Mouse (Mus musculus) duodenum, adult 2 months (tissue): ENCODE measurements around the gene Rrp1b. TPM values are rescaled to one million over a fixed set of nuclear protein-coding genes. Genes with fewer than 3 reads are reported as not detected.

Experiments
- polyA plus RNA-seq: library from polyadenylated mRNA; depleted of rRNA; stranded (reverse); fragments of >200 nt; gene quantifications from 2 replicates; pipeline ENCODE4 v1.2.3, GENCODE M21; 2012; ENCODE audit warnings: low replicate concordance; rRNA removed

Rrp1b gene
- 3.7 and 10.3 TPM in 2 replicates for polyA plus RNA-seq

DNA sequence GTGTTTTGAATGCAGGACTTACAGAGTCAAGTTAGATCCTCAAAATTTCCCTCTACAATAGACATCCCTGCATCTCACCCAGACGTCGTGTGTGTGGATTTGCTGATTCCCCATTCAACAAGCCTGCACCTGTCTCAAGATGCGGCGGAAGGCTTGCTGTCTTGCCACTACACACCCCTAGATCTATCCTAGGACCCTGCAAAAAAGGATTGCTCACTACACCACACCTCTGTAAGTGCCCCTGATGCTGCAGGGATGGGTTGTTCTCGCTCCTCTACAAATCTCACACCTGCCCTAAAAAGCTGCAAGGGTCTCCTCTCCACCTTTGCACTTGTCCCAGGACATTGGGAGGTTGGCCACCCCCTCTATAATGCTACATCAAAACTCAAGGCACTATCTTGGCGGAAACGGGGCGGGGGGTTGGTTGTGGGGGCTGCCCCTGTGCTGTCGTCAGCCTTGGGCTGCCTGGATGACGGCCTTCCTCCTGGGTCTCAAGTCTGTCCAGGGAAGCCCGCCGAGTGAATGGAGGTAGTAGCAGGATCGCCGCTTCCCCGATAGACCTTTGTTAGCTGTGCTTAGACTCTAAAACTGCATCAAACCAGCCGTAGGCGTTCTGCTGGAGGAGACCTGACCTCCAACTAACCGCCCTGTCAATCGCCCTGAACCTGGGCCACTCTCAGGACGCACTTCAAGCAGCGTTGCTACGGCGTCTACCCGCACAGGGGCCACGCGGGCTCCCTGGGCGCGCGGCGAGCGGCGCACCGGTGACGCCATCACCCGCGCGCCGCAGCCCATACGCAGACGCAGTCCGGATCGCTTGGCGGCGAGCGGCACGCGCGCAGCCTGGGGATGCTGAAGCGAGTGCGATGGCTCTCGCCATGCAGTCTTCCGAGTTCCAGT is at the start of gene Rrp1b, which contains the start of gene Hsf2bp:
Gene Rrp1b (plus strand): TSS at position 492 of the 900 bp plus-strand sequence.
Gene Hsf2bp (minus strand): TSS at position 741 of the 900 bp plus-strand sequence.

Other genes with a start within 250 kb of the Rrp1b start
- 12.3 and 15.3 TPM in 2 replicates for gene Sik1, start 180.3 kb upstream of the Rrp1b start, polyA plus RNA-seq
- 0.18 and 0.38 TPM in 2 replicates for gene Hsf2bp, start 249 bp downstream of the Rrp1b start, polyA plus RNA-seq
- gene Notch3, start 130.8 kb downstream of the Rrp1b start, polyA plus RNA-seq = 5.8 and 10.2 TPM in 2 replicates
- 0.43 and 0.56 TPM in 2 replicates for gene Ephx3, start 153.4 kb downstream of the Rrp1b start, polyA plus RNA-seq
- gene Brd4, start 248.6 kb downstream of the Rrp1b start, polyA plus RNA-seq = 32.4 and 42.0 TPM in 2 replicates